Mouse (Mus musculus) C2C12 (cell line): ENCODE measurements at regions not wholly inside any gene's neighbourhood (a gene's known extent, or its start where the extent isn't known, plus 50 kb on each side); places are given as distances from the start of the nearest gene placed in this dataset.

Experiments used
- CEBPB ChIP-seq: IDR thresholded peaks from one replicate; pipeline ENCODE4 v1.6.1; 2011; ENCODE audit warnings: low read depth, mild to moderate bottlenecking, control low read depth, moderate library complexity
- CTCF ChIP-seq: IDR thresholded peaks from one replicate; pipeline ENCODE4 v1.5.1; 2011; ENCODE audit not compliant: control insufficient read depth, insufficient read depth, insufficient read length
- MAX ChIP-seq: IDR thresholded peaks from one replicate; pipeline ENCODE4 v1.6.1; 2011; ENCODE audit warnings: mild to moderate bottlenecking, control low read depth
- MYOD1 ChIP-seq: IDR thresholded peaks from one replicate; pipeline ENCODE4 v1.6.1; 2011; ENCODE audit warnings: low read depth; ENCODE audit not compliant: control insufficient read depth, insufficient read length
- MYOG ChIP-seq: IDR thresholded peaks from one replicate; pipeline ENCODE4 v1.6.1; 2011; ENCODE audit not compliant: control insufficient read depth, insufficient read length; ENCODE audit errors: extremely low read depth
- USF1 ChIP-seq: IDR thresholded peaks from one replicate; pipeline ENCODE4 v1.6.1; 2011; ENCODE audit warnings: low read depth, mild to moderate bottlenecking, control low read depth, moderate library complexity

GRCm38 (mm10) chr15:61102421-61103412, 179.9 kb upstream of the A1bg start:
- TF ChIP-seq CTCF (no peak), MYOD1 (no peak), MYOG (no peak), USF1 (no peak), CEBPB (no peak), MAX (no peak)
